Mouse (Mus musculus): ENCODE measurements at regions not wholly inside any gene's neighbourhood (a gene's known extent, or its start where the extent isn't known, plus 50 kb on each side); places are given as distances from the start of the nearest gene placed in this dataset.
A peak's percentile ranks its signal among the peaks of the same experiment; 100 is the strongest.

- intact Hi-C loops (cut with DNase I): no loop called here
- DNase-seq: no peak
Measured at GRCm38 (mm10) chr4:87401316-87402172, 171.3 kb upstream of the Slc24a2 start.

GRCm38 (mm10) chr4:87386835-87387234, 156.6 kb upstream of the Slc24a2 start:
- no peak for DNase-seq
- intact Hi-C loops (cut with DNase I): no loop called here

GRCm38 (mm10) chr4:87386271-87386670, 156.0 kb upstream of the Slc24a2 start:
- DNase-seq: no peak
- intact Hi-C loops (cut with DNase I): no loop called here

- DNase-seq: no peak
- intact Hi-C loops (cut with DNase I): no loop called here
Measured at GRCm38 (mm10) chr4:87385221-87385739, 155.0 kb upstream of the Slc24a2 start.

- intact Hi-C loops (cut with DNase I): no loop called here
- DNase-seq: no peak
Measured at GRCm38 (mm10) chr4:87384469-87385044, 154.3 kb upstream of the Slc24a2 start.

- intact Hi-C loops (cut with DNase I): no loop called here
- DNase-seq: no peak
Measured at GRCm38 (mm10) chr4:87380716-87381115, 150.4 kb upstream of the Slc24a2 start.

- intact Hi-C loops (cut with DNase I): no loop called here
- no peak for DNase-seq
Measured at GRCm38 (mm10) chr4:87379516-87380173, 149.4 kb upstream of the Slc24a2 start.

GRCm38 (mm10) chr4:87371960-87372359, 141.7 kb upstream of the Slc24a2 start:
- intact Hi-C loops (cut with DNase I): no loop called here
- DNase-seq: no peak

GRCm38 (mm10) chr4:87369626-87370234, 139.5 kb upstream of the Slc24a2 start:
- intact Hi-C loops (cut with DNase I): loop anchor here (2.0 to 10.0 kb wide), 3 partner anchors 415 to 1175 kb away; no protein-coding TSS in a partner anchor
- no peak for DNase-seq

GRCm38 (mm10) chr4:87368413-87369160, 138.3 kb upstream of the Slc24a2 start:
- intact Hi-C loops (cut with DNase I): loop anchor here (2.0 to 10.0 kb wide), 3 partner anchors 416 to 1176 kb away; no protein-coding TSS in a partner anchor
- DNase-seq: peak in 1 of 2 experiments; percentile 18

- intact Hi-C loops (cut with DNase I): loop anchor here (2.0 to 10.0 kb wide), 3 partner anchors 417 to 1177 kb away; no protein-coding TSS in a partner anchor
- DNase-seq: peak; percentile 64 to 74
Measured at GRCm38 (mm10) chr4:87367732-87368412, 137.6 kb upstream of the Slc24a2 start.

GRCm38 (mm10) chr4:87362201-87362600, 131.9 kb upstream of the Slc24a2 start:
- intact Hi-C loops (cut with DNase I): loop anchor here (10.0 kb wide), 2 partner anchors 423 to 1183 kb away; no protein-coding TSS in a partner anchor
- DNase-seq: no peak

GRCm38 (mm10) chr4:87359483-87359882, 129.2 kb upstream of the Slc24a2 start:
- DNase-seq: no peak
- intact Hi-C loops (cut with DNase I): no loop called here

GRCm38 (mm10) chr4:87359004-87359403, 128.7 kb upstream of the Slc24a2 start:
- intact Hi-C loops (cut with DNase I): no loop called here
- no peak for DNase-seq

- intact Hi-C loops (cut with DNase I): no loop called here
- no peak for DNase-seq
Measured at GRCm38 (mm10) chr4:87332968-87333367, 102.7 kb upstream of the Slc24a2 start.

GRCm38 (mm10) chr4:87329136-87329535, 98.9 kb upstream of the Slc24a2 start:
- no peak for DNase-seq
- intact Hi-C loops (cut with DNase I): no loop called here

GRCm38 (mm10) chr4:87321726-87322349, 91.6 kb upstream of the Slc24a2 start:
- intact Hi-C loops (cut with DNase I): no loop called here
- no peak for DNase-seq

GRCm38 (mm10) chr4:87298129-87298528, 67.9 kb upstream of the Slc24a2 start:
- intact Hi-C loops (cut with DNase I): no loop called here
- no peak for DNase-seq

GRCm38 (mm10) chr4:87294538-87294937, 64.3 kb upstream of the Slc24a2 start:
- DNase-seq: no peak
- intact Hi-C loops (cut with DNase I): no loop called here

All from gastrocnemius, postnatal 36 days (tissue).